Mouse (Mus musculus) kidney, adult 2 months (tissue): Measurements from ENCODE around the gene Cptp. TPM values are rescaled to one million over a fixed set of nuclear protein-coding genes. Genes with fewer than 3 reads are reported as not detected.
A peak's percentile ranks its signal among the peaks of the same experiment; 100 is the strongest.

Experiments
- DNase-seq: peaks from one replicate; pipeline ENCODE4 v3.0.0; 2021
- H3K27ac ChIP-seq: fragments of 200-500 bp; 2 replicates; pipeline ENCODE4 v1.5.1; 2012; ENCODE audit warnings: low read depth, low read length, control low read depth, inconsistent platforms; ENCODE audit not compliant: insufficient read depth
- H3K27me3 ChIP-seq: fragments of 200-500 bp; replicated peaks from 2 replicates; pipeline ENCODE4 v1.6.1; 2012; ENCODE audit warnings: mild to moderate bottlenecking, moderate library complexity, low read length, inconsistent platforms; ENCODE audit not compliant: control insufficient read depth, insufficient read depth
- H3K36me3 ChIP-seq: fragments of 200-500 bp; 2 replicates; pipeline ENCODE4 v1.6.1; 2012; ENCODE audit warnings: mild to moderate bottlenecking, moderate library complexity, low read length, inconsistent platforms; ENCODE audit not compliant: control insufficient read depth, insufficient read depth
- H3K4me1 ChIP-seq: fragments of 200-500 bp; 2 replicates; pipeline ENCODE4 v1.6.1; 2011; ENCODE audit warnings: low read length; ENCODE audit not compliant: control insufficient read depth, insufficient read depth
- H3K4me3 ChIP-seq: fragments of 200-500 bp; 2 replicates; pipeline ENCODE4 v1.5.1; 2011; ENCODE audit warnings: mild to moderate bottlenecking, low read depth, low read length, control low read depth; ENCODE audit not compliant: insufficient read depth
- CTCF ChIP-seq: fragments of 200-500 bp; conservative IDR thresholded peaks from 2 replicates; pipeline ENCODE4 v1.5.1; 2011; ENCODE audit warnings: low read depth, mild to moderate bottlenecking, control low read depth, low read length, moderate library complexity, mixed read lengths; ENCODE audit not compliant: insufficient read depth, insufficient read length
- POLR2A ChIP-seq: fragments of 200-500 bp; IDR thresholded peaks from one replicate; pipeline ENCODE4 v1.6.1; 2011; ENCODE audit warnings: low read depth, low read length, control low read depth
- WGBS: fragments of 180-500 bp; shearing (Covaris S2); methylation state at CpG from one replicate; pipeline ENCODE4 v1.1.7; 2018; 5-methylcytosine and 5-hydroxymethylcytosine counted together
- polyA plus RNA-seq: library from polyadenylated mRNA; depleted of rRNA; stranded (reverse); fragments of >200 nt; gene quantifications from 2 replicates; pipeline ENCODE4 v1.2.3, GENCODE M21; 2012

Gene Cptp
- polyA plus RNA-seq, 1 experiment: 46.2 TPM

DNA sequence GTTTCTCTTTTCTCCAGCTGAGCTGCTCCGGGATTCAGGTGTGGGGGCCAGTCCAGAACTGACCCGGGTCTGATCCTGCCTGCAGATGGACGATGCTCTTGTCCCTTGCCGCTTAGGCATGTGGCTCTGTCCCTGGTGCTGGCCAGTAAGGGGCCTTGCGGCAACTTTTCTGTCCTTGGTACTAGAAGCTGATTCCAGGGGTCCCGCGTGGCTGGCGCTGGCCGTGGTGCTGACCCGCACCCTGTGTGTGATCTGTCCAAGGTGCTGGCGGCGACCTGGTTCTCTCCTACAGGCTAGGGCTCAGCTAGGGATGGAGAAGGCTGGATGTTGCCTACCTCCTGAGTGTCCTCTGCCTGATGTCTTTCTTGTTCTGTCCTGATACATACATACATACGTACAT lies 9.9 kb downstream of the Cptp start:
- H3K4me3 ChIP-seq: no peak overlapping the region
- WGBS: 33% methylated on average over 13 of the region's 13 CpGs
- H3K4me1 ChIP-seq: no peaks in the 10 kb centered on the region
- no peaks in the 10 kb centered on the region; the same call in 1 of the 2 replicates for H3K36me3 ChIP-seq
- no peak overlapping the region for H3K27ac ChIP-seq
- TF ChIP-seq CTCF (no peak), POLR2A (no peak)
- DNase-seq: no peak
- H3K27me3 ChIP-seq: no peaks in the 10 kb centered on the region

DNA sequence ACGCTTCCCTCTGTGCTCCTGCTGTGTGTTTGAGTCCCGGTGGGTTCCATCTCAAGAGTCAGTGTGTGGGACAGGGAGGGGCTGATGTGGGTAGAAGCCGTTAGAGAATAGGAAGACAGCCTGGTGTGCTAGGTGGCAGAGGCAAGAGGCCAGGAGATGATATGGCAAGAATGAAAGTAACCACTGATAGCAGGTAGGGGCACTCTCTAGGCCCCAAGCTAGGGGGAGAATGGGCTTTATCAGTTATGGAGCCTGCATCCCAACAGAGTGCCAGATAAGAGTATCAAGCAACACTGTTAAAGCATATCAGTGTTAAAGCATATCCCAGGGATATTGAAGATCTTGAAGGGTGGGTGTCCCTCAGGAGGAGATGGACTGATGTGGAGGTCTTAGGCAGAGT lies 12.4 kb downstream of the Cptp start:
- Histone ChIP-seq H3K4me1 (peaks cover 8% of the 10 kb centered on the region), H3K27ac (no peak overlapping the region), H3K4me3 (no peak overlapping the region), H3K27me3 (no peaks in the 10 kb centered on the region), H3K36me3 (no peaks in the 10 kb centered on the region; the same call in 1 of the 2 replicates)
- DNase-seq: peak; percentile 0
- no peak for TF ChIP-seq CTCF
- no peak for TF ChIP-seq POLR2A
- WGBS: 77% methylated on average over 3 of the region's 3 CpGs

DNA sequence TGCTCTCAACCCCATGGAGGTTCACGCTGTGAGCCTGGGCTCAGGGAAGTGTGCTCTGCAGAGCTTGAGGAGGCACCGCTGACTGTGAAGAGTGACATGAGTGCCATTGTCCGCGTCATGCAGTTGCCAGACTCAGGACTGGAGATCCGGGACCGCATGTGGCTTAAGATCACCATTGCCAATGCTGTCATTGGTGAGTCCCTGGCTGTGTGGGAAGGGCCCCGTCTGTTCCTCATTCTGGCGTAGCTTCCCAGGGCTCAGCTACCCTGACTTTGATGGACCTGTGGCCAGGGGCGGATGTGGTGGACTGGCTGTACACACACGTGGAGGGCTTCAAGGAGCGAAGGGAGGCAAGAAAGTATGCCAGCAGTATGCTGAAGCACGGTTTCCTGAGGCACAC lies 13.2 kb downstream of the Cptp start:
- H3K27ac ChIP-seq: no peak overlapping the region
- TF ChIP-seq POLR2A (no peak), CTCF (no peak)
- H3K4me1 ChIP-seq: peaks cover 16% of the 10 kb centered on the region
- H3K4me3 ChIP-seq: no peak overlapping the region
- no peaks in the 10 kb centered on the region; the same call in 1 of the 2 replicates for H3K36me3 ChIP-seq
- 94% methylated on average over 12 of the region's 12 CpGs for WGBS
- H3K27me3 ChIP-seq: no peaks in the 10 kb centered on the region
- DNase-seq: no peak

DNA sequence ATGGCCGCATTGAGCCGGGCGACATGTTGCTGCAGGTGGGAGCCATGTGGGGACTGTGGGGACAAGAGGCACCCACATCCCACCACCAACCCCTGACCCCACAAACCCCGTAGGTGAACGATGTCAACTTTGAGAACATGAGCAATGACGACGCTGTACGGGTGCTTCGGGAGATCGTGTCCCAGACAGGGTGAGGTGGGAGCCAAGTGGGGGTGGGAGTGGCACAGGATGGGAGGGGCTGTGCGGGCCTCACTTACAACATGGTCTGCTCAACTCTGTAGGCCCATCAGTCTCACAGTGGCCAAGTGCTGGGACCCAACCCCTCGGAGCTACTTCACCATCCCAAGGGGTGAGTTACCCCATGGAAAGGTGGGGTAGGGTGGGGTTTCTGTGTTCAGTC lies 14.2 kb downstream of the Cptp start:
- no peak overlapping the region for H3K4me3 ChIP-seq
- H3K27ac ChIP-seq: no peak overlapping the region
- no peak for TF ChIP-seq CTCF
- no peak for TF ChIP-seq POLR2A
- H3K27me3 ChIP-seq: no peaks in the 10 kb centered on the region
- peaks cover 24% of the 10 kb centered on the region for H3K4me1 ChIP-seq
- WGBS: 96% methylated on average over 12 of the region's 12 CpGs
- H3K36me3 ChIP-seq: no peaks in the 10 kb centered on the region; the same call in 1 of the 2 replicates
- no peak for DNase-seq

DNA sequence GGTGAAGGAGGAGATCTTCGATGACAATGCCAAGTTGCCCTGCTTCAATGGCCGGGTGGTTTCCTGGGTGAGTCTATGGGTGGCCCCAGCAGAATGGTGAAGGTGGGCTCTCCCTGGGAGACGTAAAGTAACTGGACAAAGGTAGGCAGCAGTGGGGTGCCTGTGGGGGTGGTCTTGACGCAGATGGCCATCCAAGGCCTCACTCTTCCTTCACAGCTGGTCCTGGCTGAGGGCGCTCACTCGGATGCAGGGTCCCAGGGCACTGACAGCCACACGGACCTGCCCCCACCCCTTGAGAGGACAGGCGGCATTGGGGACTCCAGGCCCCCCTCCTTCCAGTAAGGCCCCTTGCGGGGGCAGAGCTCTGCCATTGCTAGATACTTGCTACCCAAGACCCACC lies 15.8 kb downstream of the Cptp start:
- no peak for DNase-seq
- 89% methylated on average over 9 of the region's 9 CpGs for WGBS
- H3K27me3 ChIP-seq: no peaks in the 10 kb centered on the region
- no peaks in the 10 kb centered on the region; the same call in 1 of the 2 replicates for H3K36me3 ChIP-seq
- peaks cover 37% of the 10 kb centered on the region for H3K4me1 ChIP-seq
- no peak overlapping the region for H3K4me3 ChIP-seq
- TF ChIP-seq POLR2A (no peak), CTCF (no peak)
- no peak overlapping the region for H3K27ac ChIP-seq

DNA sequence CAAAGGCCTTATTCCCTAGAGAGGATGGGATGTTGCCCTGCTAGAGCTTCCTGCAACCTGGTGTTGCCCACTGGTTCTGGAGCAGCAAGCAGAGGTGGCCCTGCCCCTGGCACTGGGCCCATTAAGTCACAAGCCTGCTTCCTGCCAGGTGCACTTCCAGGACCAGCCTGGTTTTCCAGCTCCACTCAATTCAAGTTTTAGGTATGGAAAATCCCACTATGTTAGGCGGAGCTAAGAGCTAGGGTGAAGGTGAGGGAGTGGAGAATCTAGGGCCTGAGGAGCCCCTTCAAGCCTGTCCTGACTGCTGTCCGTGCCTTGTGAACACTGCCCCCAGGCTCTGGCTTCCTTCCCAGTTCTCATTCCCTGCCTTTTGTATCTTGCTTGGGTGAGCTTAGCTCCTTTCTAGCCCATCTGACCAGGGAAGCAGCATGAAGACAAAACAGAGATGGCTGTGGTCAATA lies 17.3 kb downstream of the Cptp start:
- Histone ChIP-seq H3K4me3 (no peak overlapping the region), H3K27ac (peak overlapping the region; percentile 26; the same call in 1 of the 2 replicates), H3K27me3 (no peaks in the 10 kb centered on the region), H3K36me3 (no peaks in the 10 kb centered on the region; the same call in 1 of the 2 replicates), H3K4me1 (peaks cover 38% of the 10 kb centered on the region)
- TF ChIP-seq POLR2A (no peak), CTCF (no peak)
- DNase-seq: peak; percentile 85
- 37% methylated on average over 2 of the region's 2 CpGs for WGBS

DNA sequence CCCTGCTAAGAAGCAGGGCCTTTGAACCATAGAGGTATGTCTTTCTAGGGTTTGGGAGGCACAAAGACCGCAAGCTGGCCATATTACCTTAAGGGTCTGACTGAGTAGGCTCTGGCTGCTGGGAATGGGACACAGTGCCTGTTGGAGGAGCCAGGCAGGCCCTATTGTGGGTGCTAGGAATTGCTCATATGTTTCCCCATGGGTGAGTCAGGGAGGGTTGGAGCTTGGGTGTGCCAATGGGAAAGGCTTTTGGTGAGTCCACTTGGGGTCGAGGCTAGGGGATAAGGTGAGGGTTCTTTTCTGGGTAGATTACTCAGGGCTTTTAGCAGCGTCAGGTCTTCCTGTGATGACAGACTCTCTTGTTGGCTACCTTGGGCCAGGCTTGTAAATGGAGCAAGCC lies 17.9 kb downstream of the Cptp start:
- no peak for TF ChIP-seq POLR2A
- no peak for TF ChIP-seq CTCF
- no peak overlapping the region for H3K4me3 ChIP-seq
- 79% methylated on average over 3 of the region's 3 CpGs for WGBS
- DNase-seq: no peak
- H3K27me3 ChIP-seq: no peaks in the 10 kb centered on the region
- peaks cover 38% of the 10 kb centered on the region for H3K4me1 ChIP-seq
- peak overlapping the region; percentile 26; the same call in 1 of the 2 replicates for H3K27ac ChIP-seq
- H3K36me3 ChIP-seq: no peaks in the 10 kb centered on the region; the same call in 1 of the 2 replicates
